ENCODE assay signal across 21 mouse cellular contexts in genomic region chr3:79578164-79578563, GRCm38 (mm10). TPM values are rescaled to one million over a fixed set of nuclear protein-coding genes. Genes with fewer than 3 reads are reported as not detected.
DNase-seq lines count a peak whose midpoint lies in the region; ATAC-seq and TF ChIP-seq lines count a peak whose summit lies in the region.
"Had no signal": no experiment of that assay in that cellular context is flagged by ENCODE, and none has a peak within 500 bp of the region (broad histone marks: within the 10 kb centered on the region; RNA-seq: fewer than 3 reads in every experiment).

No protein-coding gene starts in this region.

- H3K9me3 ChIP-seq in kidney, embryonic 14.5 days (ENCODE audit: control insufficient read depth, low read length): no peaks in the 10 kb centered on the region
- H3K9me3 ChIP-seq in liver, embryonic 12.5 days (replicated peaks): no peaks in the 10 kb centered on the region
- no peaks in the 10 kb centered on the region for H3K9me3 ChIP-seq in liver, embryonic 11.5 days (ENCODE audit: control insufficient read depth, low read length)
- H3K9me3 ChIP-seq: embryonic facial prominence, embryonic 15.5 days; forebrain, embryonic 10.5 days; heart, embryonic 10.5 days had no signal

- no peaks in the 10 kb centered on the region for H3K36me3 ChIP-seq in kidney, adult 2 months (ENCODE audit: control insufficient read depth, insufficient read depth, low read length)
- no peaks in the 10 kb centered on the region for H3K36me3 ChIP-seq in kidney, embryonic 14.5 days (ENCODE audit: control insufficient read depth, insufficient read depth, low read length)
- no peaks in the 10 kb centered on the region for H3K36me3 ChIP-seq in liver, embryonic 12.5 days
- H3K36me3 ChIP-seq in liver, embryonic 11.5 days (ENCODE audit: control insufficient read depth, insufficient read depth, low read length): no peaks in the 10 kb centered on the region
- H3K36me3 ChIP-seq: embryonic facial prominence, embryonic 15.5 days; forebrain, embryonic 10.5 days; heart, embryonic 10.5 days had no signal

- H3K4me2 ChIP-seq in kidney, embryonic 14.5 days (replicated peaks; ENCODE audit: low read depth, low read length): no peak overlapping the region
- no peak overlapping the region for H3K4me2 ChIP-seq in liver, embryonic 12.5 days
- no peak overlapping the region for H3K4me2 ChIP-seq in liver, embryonic 11.5 days
- H3K4me2 ChIP-seq: embryonic facial prominence, embryonic 15.5 days had no signal

- H3K4me1 ChIP-seq in kidney, adult 2 months (ENCODE audit: control insufficient read depth, insufficient read depth, low read length): peaks cover 5% of the 10 kb centered on the region; the same call in 1 of the 2 replicates
- H3K4me1 ChIP-seq in kidney, embryonic 14.5 days (ENCODE audit: control insufficient read depth, insufficient read depth, low read length): peaks cover 4% of the 10 kb centered on the region; the same call in 1 of the 2 replicates
- H3K4me1 ChIP-seq in liver, embryonic 12.5 days: peaks cover 82% of the 10 kb centered on the region
- peaks cover 14% of the 10 kb centered on the region; the same call in 1 of the 2 replicates for H3K4me1 ChIP-seq in liver, embryonic 11.5 days (replicated peaks; ENCODE audit: control insufficient read depth, insufficient read depth, low read length)

- H3K4me3 ChIP-seq in kidney, adult 2 months (ENCODE audit: insufficient read depth, low read depth, low read length): no peak overlapping the region
- H3K4me3 ChIP-seq in kidney, embryonic 14.5 days (ENCODE audit: low read length): no peak overlapping the region
- H3K4me3 ChIP-seq in liver, embryonic 12.5 days: no peak overlapping the region
- H3K4me3 ChIP-seq in liver, embryonic 11.5 days (ENCODE audit: low read depth, low read length): no peak overlapping the region
- H3K4me3 ChIP-seq: embryonic facial prominence, embryonic 15.5 days; erythroblast, embryonic 14.5 days; forebrain, embryonic 10.5 days; heart, embryonic 10.5 days had no signal

- no peak for ATAC-seq in kidney, embryonic 14.5 days (ENCODE audit: low FRiP score, low TSS enrichment)
- no peak for ATAC-seq in liver, embryonic 12.5 days
- no peak for ATAC-seq in liver, embryonic 11.5 days (replicated peaks; ENCODE audit: low FRiP score)
- ATAC-seq: forebrain, embryonic 14.5 days had no signal

- no peak overlapping the region for H3K9ac ChIP-seq in kidney, embryonic 14.5 days (ENCODE audit: low read depth, low read length)
- H3K9ac ChIP-seq in liver, embryonic 12.5 days: no peak overlapping the region
- H3K9ac ChIP-seq in liver, embryonic 11.5 days (ENCODE audit: low read depth, low read length): no peak overlapping the region
- H3K9ac ChIP-seq: embryonic facial prominence, embryonic 15.5 days had no signal

- TF ChIP-seq CTCF in kidney, adult 2 months (conservative IDR thresholded peaks at IDR 0.05; ENCODE audit: insufficient read depth, insufficient read length, low read depth, low read length): no peak

- H3K27ac ChIP-seq in kidney, adult 2 months (ENCODE audit: insufficient read depth, low read depth, low read length): peak overlapping the region; percentile 89
- no peak overlapping the region for H3K27ac ChIP-seq in kidney, embryonic 14.5 days (ENCODE audit: low read depth, low read length)
- peak overlapping the region; percentile 59 for H3K27ac ChIP-seq in liver, embryonic 12.5 days
- no peak overlapping the region for H3K27ac ChIP-seq in liver, embryonic 11.5 days (ENCODE audit: low read depth, low read length)
- H3K27ac ChIP-seq: embryonic facial prominence, embryonic 15.5 days; forebrain, embryonic 10.5 days; heart, embryonic 10.5 days had no signal

- TF ChIP-seq POLR2A in kidney, adult 2 months (IDR thresholded peaks at IDR 0.05; ENCODE audit: low read depth, low read length): no peak

- H3K27me3 ChIP-seq in kidney, adult 2 months (replicated peaks; ENCODE audit: control insufficient read depth, insufficient read depth, low read length): no peaks in the 10 kb centered on the region
- no peaks in the 10 kb centered on the region for H3K27me3 ChIP-seq in kidney, embryonic 14.5 days (ENCODE audit: control insufficient read depth, insufficient read depth, low read length)
- no peaks in the 10 kb centered on the region for H3K27me3 ChIP-seq in liver, embryonic 12.5 days (replicated peaks)
- H3K27me3 ChIP-seq in liver, embryonic 11.5 days (replicated peaks; ENCODE audit: control insufficient read depth, insufficient read depth, low read length): no peaks in the 10 kb centered on the region
- H3K27me3 ChIP-seq: embryonic facial prominence, embryonic 15.5 days had no signal

- 57% methylated on average over 6 of the region's 6 CpGs for WGBS in kidney, adult 2 months
- 54% methylated on average over 6 of the region's 6 CpGs for WGBS in kidney, embryonic 14.5 days
- 72% methylated on average over 6 of the region's 6 CpGs for WGBS in liver, embryonic 12.5 days (ENCODE audit: insufficient replicate concordance)
- 79% methylated on average over 6 of the region's 6 CpGs for WGBS in liver, embryonic 11.5 days

- peak; percentile 73 for DNase-seq in kidney, adult 2 months
- no peak for DNase-seq in liver, embryonic 11.5 days (ENCODE audit: low spot score)
- DNase-seq in kidney, postnatal 25 days: peak; percentile 47 to 60
- DNase-seq in testis, postnatal 10 days (ENCODE audit: low spot score): no peak
- no peak for DNase-seq in gastrocnemius, postnatal 4 days (ENCODE audit: low spot score in 2 of 2)
- DNase-seq: adrenal gland, postnatal 10 days; cerebellum, adult 11 months; cerebellum, adult 8-10 months; cerebellum, postnatal 14 days; embryo, embryonic 11 days; gastrocnemius, postnatal 36 days; heart, adult 18-20 months; heart, postnatal 10 days; heart, postnatal 4 days had no signal

RNA-seq across cellular contexts. Expression of gene Fnip2, which starts 10.6 kb away (rescaled TPM):
- polyA plus RNA-seq in kidney, adult 2 months (2012; rRNA removed): 18.9 and 20.0 TPM in 2 replicates
- polyA plus RNA-seq in kidney, embryonic 14.5 days (2014; fragmentation: Nextera tagmentation; extraction: Ambion mirVana): 4.4 and 6.9 TPM in 2 replicates
- 8.0 and 8.3 TPM in 2 replicates for polyA plus RNA-seq in liver, embryonic 12.5 days (2016; fragmentation: Nextera tagmentation; extraction: Ambion mirVana)
- 7.5 and 9.7 TPM in 2 replicates for polyA plus RNA-seq in liver, embryonic 11.5 days (2014; fragmentation: Nextera tagmentation; extraction: Ambion mirVana)
- 10 to 100 TPM; 10.3 to 10.6 TPM for total RNA-seq in gastrocnemius, postnatal 4 days (2021)

RNA-seq across cellular contexts. Expression of gene Ppid, which starts 13.0 kb away (rescaled TPM):
- 6.4 and 9.6 TPM in 2 replicates for polyA plus RNA-seq in kidney, adult 2 months (2012; rRNA removed)
- 164 and 189 TPM in 2 replicates for polyA plus RNA-seq in kidney, embryonic 14.5 days (2014; fragmentation: Nextera tagmentation; extraction: Ambion mirVana)
- polyA plus RNA-seq in liver, embryonic 12.5 days (2016; fragmentation: Nextera tagmentation; extraction: Ambion mirVana): 208 and 214 TPM in 2 replicates
- 325 and 349 TPM in 2 replicates for polyA plus RNA-seq in liver, embryonic 11.5 days (2014; fragmentation: Nextera tagmentation; extraction: Ambion mirVana)
- total RNA-seq in gastrocnemius, postnatal 4 days (2021): 10 to 100 TPM; 41.1 to 42.5 TPM

RNA-seq across cellular contexts. Expression of gene 4930579G24Rik, which starts 50.7 kb away (rescaled TPM):
- polyA plus RNA-seq in kidney, adult 2 months (2012; rRNA removed): 1.1 and 1.2 TPM in 2 replicates
- polyA plus RNA-seq in kidney, embryonic 14.5 days (2014; fragmentation: Nextera tagmentation; extraction: Ambion mirVana): 30.9 and 35.6 TPM in 2 replicates
- 23.7 and 23.8 TPM in 2 replicates for polyA plus RNA-seq in liver, embryonic 12.5 days (2016; fragmentation: Nextera tagmentation; extraction: Ambion mirVana)
- polyA plus RNA-seq in liver, embryonic 11.5 days (2014; fragmentation: Nextera tagmentation; extraction: Ambion mirVana): 29.0 and 30.3 TPM in 2 replicates
- 1 to 10 TPM; 7.0 to 7.1 TPM for total RNA-seq in gastrocnemius, postnatal 4 days (2021)

RNA-seq across cellular contexts. Expression of gene Etfdh, which starts 51.1 kb away (rescaled TPM):
- polyA plus RNA-seq in kidney, adult 2 months (2012; rRNA removed): 277 and 354 TPM in 2 replicates
- 47.0 and 60.9 TPM in 2 replicates for polyA plus RNA-seq in kidney, embryonic 14.5 days (2014; fragmentation: Nextera tagmentation; extraction: Ambion mirVana)
- polyA plus RNA-seq in liver, embryonic 12.5 days (2016; fragmentation: Nextera tagmentation; extraction: Ambion mirVana): 39.2 and 41.1 TPM in 2 replicates
- 48.8 and 54.5 TPM in 2 replicates for polyA plus RNA-seq in liver, embryonic 11.5 days (2014; fragmentation: Nextera tagmentation; extraction: Ambion mirVana)
- total RNA-seq in gastrocnemius, postnatal 4 days (2021): 10 to 100 TPM; 89.9 to 98.4 TPM

Comparison
In these comparisons a context has a peak if more than half of its experiments do, and no peak if none do; other contexts are left out.
1. H3K27ac ChIP-seq: peak in kidney, adult 2 months (single experiment) and liver, embryonic 12.5 days (single experiment); none in kidney, embryonic 14.5 days (single experiment) and liver, embryonic 11.5 days (single experiment).
2. RNA of gene Ppid, which starts 13.0 kb away (polyA plus RNA-seq): 325 to 349 TPM in liver, embryonic 11.5 days, 208 to 214 TPM in liver, embryonic 12.5 days and 164 to 189 TPM in kidney, embryonic 14.5 days; 6.4 to 9.6 TPM in kidney, adult 2 months; every median in the first group is over 10 times any median in the second.
3. RNA of gene 4930579G24Rik, which starts 50.7 kb away (polyA plus RNA-seq): 30.9 to 35.6 TPM in kidney, embryonic 14.5 days, 29.0 to 30.3 TPM in liver, embryonic 11.5 days and 23.7 to 23.8 TPM in liver, embryonic 12.5 days; 1.1 to 1.2 TPM in kidney, adult 2 months; every median in the first group is over 10 times any median in the second.
4. DNase-seq: peak in kidney, adult 2 months (single experiment) and kidney, postnatal 25 days (2 of 2); none in liver, embryonic 11.5 days (single experiment), testis, postnatal 10 days (single experiment) and gastrocnemius, postnatal 4 days (0 of 2).